Mouse (Mus musculus) splenic B cell, adult 2 months (primary cell): ENCODE results near the gene Prpf8.
"Not testable (repeated sequence)": the region's sequence is repeated elsewhere in the genome, so short reads cannot be mapped to it uniquely, and the experiment has no call there.

Experiments
- DNase-seq: peaks from one replicate; pipeline ENCODE4 v3.0.0-alpha.2; 2011; ENCODE audit warnings: low read depth, low spot score
- H3K27me3 ChIP-seq: 2 replicates; pipeline ENCODE4 v1.6.1; 2012; ENCODE audit warnings: mild to moderate bottlenecking, low read length, moderate library complexity, mixed read lengths; ENCODE audit not compliant: control insufficient read depth, poor library complexity, insufficient read depth, severe bottlenecking
- H3K36me3 ChIP-seq: 2 replicates; pipeline ENCODE4 v1.6.1; 2012; ENCODE audit warnings: mild to moderate bottlenecking, low read length, moderate library complexity, mixed read lengths; ENCODE audit not compliant: control insufficient read depth, poor library complexity, insufficient read depth, severe bottlenecking

Prpf8 gene

GRCm38 (mm10) chr11:75540209-75540608 is 53.6 kb downstream of the Prpf8 start:
- Histone ChIP-seq H3K27me3 (no peaks in the 10 kb centered on the region), H3K36me3 (peaks cover 5% of the 10 kb centered on the region; the same call in 1 of the 2 replicates)
- DNase-seq = no peak

GRCm38 (mm10) chr11:75540710-75541581 is 54.3 kb downstream of the Prpf8 start:
- Histone ChIP-seq H3K36me3 (peaks cover 5% of the 10 kb centered on the region; the same call in 1 of the 2 replicates), H3K27me3 (no peaks in the 10 kb centered on the region)
- DNase-seq = peak; percentile 39

GRCm38 (mm10) chr11:75544713-75545112 is 58.1 kb downstream of the Prpf8 start:
- Histone ChIP-seq H3K27me3 (no peaks in the 10 kb centered on the region), H3K36me3 (peaks cover 10% of the 10 kb centered on the region)
- DNase-seq = no peak

- H3K27me3 ChIP-seq = no peaks in the 10 kb centered on the region
- H3K36me3 ChIP-seq = peaks cover 11% of the 10 kb centered on the region
- no peak for DNase-seq
Measured at GRCm38 (mm10) chr11:75546057-75546456, 59.4 kb downstream of the Prpf8 start.

- no peak for DNase-seq
- Histone ChIP-seq H3K27me3 (no peaks in the 10 kb centered on the region), H3K36me3 (peaks cover 10% of the 10 kb centered on the region)
Measured at GRCm38 (mm10) chr11:75549658-75550111, 63.1 kb downstream of the Prpf8 start.

- Histone ChIP-seq H3K36me3 (peaks cover 8% of the 10 kb centered on the region), H3K27me3 (no peaks in the 10 kb centered on the region)
- no peak for DNase-seq
Measured at GRCm38 (mm10) chr11:75550200-75550946, 63.8 kb downstream of the Prpf8 start.

GRCm38 (mm10) chr11:75551321-75551720 is 64.7 kb downstream of the Prpf8 start:
- H3K27me3 ChIP-seq = no peaks in the 10 kb centered on the region
- DNase-seq = no peak
- peaks cover 8% of the 10 kb centered on the region for H3K36me3 ChIP-seq

- peaks cover 4% of the 10 kb centered on the region; the same call in 1 of the 2 replicates for H3K36me3 ChIP-seq
- no peak for DNase-seq
- H3K27me3 ChIP-seq = no peaks in the 10 kb centered on the region
Measured at GRCm38 (mm10) chr11:75551961-75552441, 65.4 kb downstream of the Prpf8 start.

GRCm38 (mm10) chr11:75552906-75553482 is 66.4 kb downstream of the Prpf8 start:
- DNase-seq = no peak
- Histone ChIP-seq H3K36me3 (peaks cover 5% of the 10 kb centered on the region), H3K27me3 (no peaks in the 10 kb centered on the region)

GRCm38 (mm10) chr11:75556006-75556405 is 69.4 kb downstream of the Prpf8 start:
- DNase-seq, H3K27me3 ChIP-seq, H3K36me3 ChIP-seq: not testable (repeated sequence)

GRCm38 (mm10) chr11:75557142-75557541 is 70.5 kb downstream of the Prpf8 start:
- no peak for DNase-seq
- Histone ChIP-seq H3K27me3 (no peaks in the 10 kb centered on the region), H3K36me3 (peaks cover 3% of the 10 kb centered on the region)

GRCm38 (mm10) chr11:75558101-75558500 is 71.5 kb downstream of the Prpf8 start:
- H3K27me3 ChIP-seq = no peaks in the 10 kb centered on the region
- DNase-seq = peak; percentile 65
- H3K36me3 ChIP-seq = peaks cover 7% of the 10 kb centered on the region
